Mouse (Mus musculus): ENCODE results near the gene Tmem200b.

Tmem200b gene

DNA sequence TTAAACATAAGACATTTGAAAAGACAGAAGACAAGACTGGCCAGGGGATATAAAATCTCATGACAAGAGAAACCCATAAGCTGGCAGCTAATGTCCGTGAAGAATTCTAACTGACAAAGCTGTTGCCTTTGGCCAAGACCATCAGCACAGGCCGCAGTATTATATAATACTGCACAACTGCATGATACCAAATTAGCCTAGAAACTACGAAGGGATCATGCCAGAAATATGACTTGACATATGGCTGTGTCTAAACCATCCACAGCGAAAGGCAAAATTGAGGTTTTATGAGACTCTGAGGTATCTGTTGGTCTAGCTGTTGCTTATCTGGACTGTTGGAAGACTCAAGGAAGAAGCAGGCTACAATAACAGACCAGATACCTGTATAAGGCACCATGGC lies 19.3 kb downstream of the Tmem200b start:
- ATAC-seq (ENCODE audit: insufficient number of reproducible peaks, low FRiP score, low TSS enrichment): no peak; the same call in 1 of the 2 replicates

DNA sequence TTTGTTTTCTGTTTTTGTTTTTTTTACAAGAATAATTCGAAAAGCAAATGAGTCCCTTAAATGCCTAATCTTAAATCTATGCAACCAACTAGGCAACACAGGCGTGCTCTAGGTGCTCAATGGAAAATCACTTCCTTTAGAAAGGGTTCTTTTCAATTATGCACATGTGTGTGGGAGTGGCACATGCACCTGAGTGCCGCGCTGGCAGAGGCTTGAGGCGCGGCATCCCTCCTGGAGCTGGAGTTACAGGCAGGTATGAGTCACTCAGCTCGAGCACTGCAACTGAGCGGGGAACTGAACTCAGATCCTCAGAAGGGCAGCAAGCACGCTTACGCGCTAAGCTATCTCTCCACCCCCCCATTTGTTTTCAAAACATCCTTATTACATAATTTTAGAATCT lies 26.3 kb downstream of the Tmem200b start:
- no peak for ATAC-seq (ENCODE audit: insufficient number of reproducible peaks, low FRiP score, low TSS enrichment)

DNA sequence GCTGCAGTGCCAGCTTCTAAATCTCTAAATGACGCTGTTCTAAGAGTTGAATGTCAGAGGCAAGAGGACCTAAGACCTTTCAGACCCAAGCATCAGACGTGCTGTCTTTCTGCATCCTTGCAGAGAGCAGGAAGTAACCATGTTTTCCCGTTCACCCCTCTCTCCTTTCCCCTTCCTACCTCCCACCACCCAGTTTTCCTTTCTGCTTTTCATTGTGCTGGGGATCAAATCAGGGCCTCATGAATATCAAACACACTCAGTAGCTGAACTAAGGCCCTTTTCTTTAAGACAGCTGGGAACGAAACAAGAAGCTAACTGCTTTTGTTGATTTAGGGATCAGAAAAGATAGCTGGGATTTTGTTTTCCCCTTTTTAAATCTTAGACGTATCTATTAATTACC lies 28.3 kb downstream of the Tmem200b start:
- ATAC-seq (ENCODE audit: insufficient number of reproducible peaks, low FRiP score, low TSS enrichment): no peak

DNA sequence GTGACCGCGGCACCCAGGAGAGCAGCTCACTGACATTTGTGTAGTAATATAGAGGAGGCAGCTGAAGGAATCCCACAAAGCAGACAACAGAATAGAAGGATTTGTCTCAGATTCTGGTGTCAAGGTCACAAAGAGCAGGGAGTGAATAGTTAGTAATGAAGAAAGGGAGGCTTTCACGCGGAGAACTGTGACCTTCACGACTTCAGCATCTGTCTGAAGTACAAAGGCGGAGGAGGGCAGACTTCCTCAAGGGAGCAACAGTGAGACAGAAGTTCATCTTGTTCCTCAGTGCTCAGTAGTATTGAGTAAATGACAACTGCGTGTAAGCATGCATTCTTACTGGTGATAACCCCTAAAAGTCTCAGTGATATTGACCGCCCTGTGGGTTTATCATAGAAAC lies 29.1 kb downstream of the Tmem200b start:
- no peak for ATAC-seq (ENCODE audit: insufficient number of reproducible peaks, low FRiP score, low TSS enrichment)

DNA sequence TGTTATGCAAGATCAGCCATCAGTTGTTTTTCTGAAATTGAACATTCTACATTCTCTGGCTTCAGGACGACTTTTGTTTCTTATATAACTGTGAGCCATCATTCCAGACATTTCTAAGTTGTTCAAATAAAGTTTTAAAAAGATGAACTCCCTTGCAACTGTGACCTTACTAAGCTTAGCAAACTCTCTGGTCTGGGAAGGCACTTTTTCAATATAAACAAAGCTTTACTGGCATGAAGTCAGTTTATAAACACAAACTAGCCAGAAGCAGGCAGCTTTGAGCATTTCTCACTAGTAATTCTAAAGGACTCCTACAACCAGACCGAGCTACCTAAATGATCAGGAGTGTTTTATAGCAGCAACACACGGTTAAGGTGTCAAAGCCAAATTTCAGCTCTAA lies 35.6 kb downstream of the Tmem200b start:
- no peak for ATAC-seq (ENCODE audit: insufficient number of reproducible peaks, low FRiP score, low TSS enrichment)

DNA sequence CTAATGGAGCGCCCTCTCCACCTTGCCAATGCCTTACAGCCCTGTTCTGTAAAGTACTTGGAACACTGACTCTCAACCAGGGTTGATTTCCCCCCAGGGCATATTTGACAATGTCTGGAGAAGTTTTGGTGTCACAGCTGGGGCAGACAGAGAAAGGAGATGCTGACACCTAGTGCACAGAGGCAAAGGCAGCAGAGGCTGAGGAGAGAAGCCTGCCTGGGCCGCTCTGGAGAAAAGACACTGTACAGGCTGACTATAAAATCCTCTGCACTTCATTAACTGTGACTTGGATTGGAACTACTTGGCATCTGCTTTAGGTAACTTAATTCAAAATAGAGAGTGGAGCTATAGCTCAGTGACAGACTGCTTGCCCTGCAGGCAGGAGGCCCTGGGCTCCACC lies 47.3 kb downstream of the Tmem200b start:
- ATAC-seq (ENCODE audit: insufficient number of reproducible peaks, low FRiP score, low TSS enrichment): no peak

DNA sequence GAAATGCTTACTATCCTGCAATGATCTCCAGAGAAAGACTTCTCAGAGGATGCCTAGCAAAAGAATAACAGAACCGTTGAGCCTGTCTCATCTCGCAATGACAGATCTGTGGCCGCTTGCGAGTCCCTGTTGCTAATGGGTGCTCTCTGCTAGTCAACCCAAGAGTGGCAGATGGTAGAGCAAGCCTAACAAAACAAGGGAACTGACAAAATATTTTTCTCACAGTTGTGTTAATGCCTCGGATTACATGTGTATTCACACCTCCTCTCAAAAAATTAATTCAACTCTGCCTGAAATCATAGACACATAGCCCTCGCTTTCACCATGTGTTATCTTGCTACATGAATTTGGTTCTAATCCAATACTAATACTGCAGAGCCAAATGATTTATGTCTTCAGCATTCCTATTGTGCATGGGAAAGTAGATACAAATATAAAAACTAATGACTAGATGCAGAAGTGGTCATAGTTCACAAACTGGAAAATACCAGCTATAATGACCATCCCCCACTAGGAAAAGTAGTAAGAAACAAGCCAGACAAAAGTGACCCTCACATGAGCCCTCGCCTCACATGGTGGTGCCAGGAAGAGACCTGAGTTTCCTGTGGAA lies 48.8 kb downstream of the Tmem200b start:
- ATAC-seq (ENCODE audit: insufficient number of reproducible peaks, low FRiP score, low TSS enrichment): no peak
